Mouse (Mus musculus) E14TG2a.4 (cell line): ENCODE measurements at regions not wholly inside any gene's neighbourhood (a gene's known extent, or its start where the extent isn't known, plus 50 kb on each side); places are given as distances from the start of the nearest gene placed in this dataset.

Source experiments
- H3K27me3 ChIP-seq: 2 replicates; pipeline ENCODE4 v1.6.1; 2014; ENCODE audit warnings: low read length, control low read depth; ENCODE audit not compliant: insufficient read depth
- H3K36me3 ChIP-seq: 2 replicates; pipeline ENCODE4 v1.6.1; 2014; ENCODE audit warnings: low read length, control low read depth; ENCODE audit not compliant: insufficient read depth
- H3K4me1 ChIP-seq: replicated peaks from 2 replicates; pipeline ENCODE4 v1.6.1; 2014; ENCODE audit warnings: low read depth, low read length, control low read depth
- H3K4me3 ChIP-seq: replicated peaks from 2 replicates; pipeline ENCODE4 v1.5.1; 2014; ENCODE audit warnings: mild to moderate bottlenecking, low read length
- H3K9me3 ChIP-seq: 2 replicates; pipeline ENCODE4 v1.6.1; 2014; ENCODE audit warnings: low read length, control low read depth
- CTCF ChIP-seq: conservative IDR thresholded peaks from 2 replicates; pipeline ENCODE4 v1.5.1; 2014; ENCODE audit warnings: low read length
- NANOG ChIP-seq: IDR thresholded peaks from 2 replicates; pipeline ENCODE4 v1.6.1; 2014; ENCODE audit warnings: borderline replicate concordance, low read length, mixed read lengths
- POU5F1 ChIP-seq: IDR thresholded peaks from 2 replicates; pipeline ENCODE4 v1.6.1; 2014; ENCODE audit warnings: low read length, borderline replicate concordance

DNA sequence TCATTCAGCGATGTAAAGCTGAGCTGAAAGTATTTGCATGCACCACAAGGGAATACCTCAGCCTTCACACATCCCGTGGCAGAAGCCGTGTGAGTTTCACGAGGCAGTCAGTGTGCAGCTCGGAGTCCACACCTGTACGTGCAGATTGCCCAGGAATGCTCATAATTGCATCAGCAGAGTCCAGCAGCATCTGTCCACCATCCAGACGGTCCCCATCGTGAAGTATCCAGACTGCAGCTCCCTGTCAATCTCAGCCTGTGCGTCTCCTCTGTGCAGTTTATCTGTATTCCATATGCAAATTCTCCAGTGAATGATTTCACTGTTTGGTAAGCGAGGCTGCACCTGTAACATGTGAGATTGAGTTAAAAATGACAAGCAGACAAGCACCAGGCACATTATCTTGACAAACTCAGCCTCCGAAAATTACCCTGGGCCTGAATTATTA, 227.2 kb upstream of the Adamts16 start:
- TF ChIP-seq NANOG (no peak), CTCF (no peak), POU5F1 (no peak)
- no peak overlapping the region for H3K4me3 ChIP-seq

GRCm38 (mm10) chr13:71068011-71068410, 226.4 kb upstream of the Adamts16 start:
- Histone ChIP-seq H3K36me3 (no peaks in the 10 kb centered on the region), H3K4me1 (no peaks in the 10 kb centered on the region), H3K9me3 (no peaks in the 10 kb centered on the region), H3K27me3 (no peaks in the 10 kb centered on the region), H3K4me3 (no peak overlapping the region)
- no peak for TF ChIP-seq POU5F1
- TF ChIP-seq NANOG = no peak
- no peak for TF ChIP-seq CTCF

More for the DNA sequence above, 227.2 kb upstream of the Adamts16 start:
- H3K36me3 ChIP-seq = no peaks in the 10 kb centered on the region
- H3K9me3 ChIP-seq = no peaks in the 10 kb centered on the region
- no peaks in the 10 kb centered on the region for H3K27me3 ChIP-seq
- H3K4me1 ChIP-seq = no peaks in the 10 kb centered on the region

GRCm38 (mm10) chr13:71065568-71065967, 224.0 kb upstream of the Adamts16 start:
- TF ChIP-seq POU5F1 (no peak), NANOG (no peak), CTCF (no peak)
- Histone ChIP-seq H3K9me3 (no peaks in the 10 kb centered on the region), H3K4me3 (no peak overlapping the region), H3K27me3 (no peaks in the 10 kb centered on the region), H3K4me1 (no peaks in the 10 kb centered on the region), H3K36me3 (no peaks in the 10 kb centered on the region)

DNA sequence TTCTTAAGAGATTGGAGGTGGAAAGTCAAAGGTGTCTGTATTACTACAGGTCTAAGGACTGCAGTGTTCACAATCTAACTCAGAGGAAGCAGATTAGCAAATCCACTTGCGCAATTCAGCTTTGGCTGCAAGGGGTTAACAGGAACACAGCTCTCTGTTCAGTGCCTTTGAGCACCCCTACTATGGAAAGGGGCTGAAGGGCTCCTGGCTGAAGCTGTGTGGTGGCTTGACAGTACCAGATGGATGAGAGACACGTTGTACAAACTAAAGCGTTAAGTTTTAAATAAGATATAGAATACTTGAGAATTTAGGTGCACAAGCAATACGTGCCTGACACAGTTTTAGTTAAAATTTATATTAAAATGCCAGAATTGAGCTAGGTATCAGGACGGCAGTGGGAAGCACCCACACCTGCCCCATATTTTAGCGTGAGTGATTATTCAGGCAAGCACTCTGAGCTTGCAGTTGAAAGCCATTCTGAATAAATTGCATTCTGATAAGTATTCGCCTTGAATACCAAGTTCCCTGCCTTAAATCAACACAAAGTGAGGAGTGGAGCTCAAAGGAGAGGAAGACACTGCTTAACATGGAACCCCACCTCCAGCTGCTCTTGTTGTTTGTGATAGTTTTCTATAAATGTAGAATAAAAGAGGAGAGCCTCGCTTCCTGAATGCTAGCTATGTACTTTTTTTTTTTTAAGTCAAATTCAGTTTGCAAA, 223.1 kb upstream of the Adamts16 start:
- no peaks in the 10 kb centered on the region for H3K9me3 ChIP-seq
- H3K36me3 ChIP-seq = no peaks in the 10 kb centered on the region
- H3K4me3 ChIP-seq = no peak overlapping the region
- H3K4me1 ChIP-seq = no peaks in the 10 kb centered on the region
- no peak for TF ChIP-seq NANOG
- no peak for TF ChIP-seq POU5F1
- TF ChIP-seq CTCF = no peak
- H3K27me3 ChIP-seq = no peaks in the 10 kb centered on the region

DNA sequence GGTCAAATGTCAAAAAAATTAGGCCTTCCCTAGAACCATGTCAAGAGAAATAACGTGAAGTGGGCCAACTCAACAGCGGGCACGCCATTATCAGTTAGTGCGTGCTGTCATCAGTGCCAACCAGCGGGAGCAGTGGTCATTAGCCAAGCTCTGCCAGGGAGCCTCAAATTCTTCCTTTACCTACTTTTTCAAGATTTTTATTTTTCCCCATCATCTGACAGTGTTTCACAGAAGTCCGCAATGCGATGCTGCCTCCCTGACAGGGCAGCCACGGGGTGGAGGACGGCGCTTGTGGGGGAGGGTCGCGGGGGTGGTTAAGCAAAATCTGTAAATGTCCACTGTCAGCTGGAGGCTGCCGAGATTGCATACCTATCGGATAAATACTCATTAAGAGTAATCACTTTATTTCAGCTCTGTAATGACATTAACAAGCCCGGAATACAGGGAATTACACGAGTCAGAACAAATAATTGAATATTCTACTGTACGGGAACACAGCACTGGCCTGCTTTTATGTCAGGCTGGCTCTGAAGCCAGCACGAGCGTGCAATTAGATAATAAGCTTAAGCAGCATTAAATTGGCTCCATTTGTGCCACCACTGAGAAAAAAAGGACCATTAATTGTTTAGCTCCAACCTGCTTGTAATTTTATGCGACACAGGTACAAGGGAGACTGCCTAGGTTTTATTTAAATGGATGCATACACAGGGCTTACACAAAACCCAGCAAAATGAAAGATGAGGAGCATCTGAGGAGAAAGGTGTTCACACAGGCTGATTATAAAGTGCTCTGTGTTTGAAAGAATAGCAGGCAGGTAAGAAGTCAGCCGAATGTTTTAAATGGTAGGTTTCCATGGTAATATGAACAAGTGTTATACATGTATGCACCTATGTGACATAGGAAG, 212.0 kb upstream of the Adamts16 start:
- H3K9me3 ChIP-seq = peaks cover 18% of the 10 kb centered on the region
- no peaks in the 10 kb centered on the region for H3K27me3 ChIP-seq
- TF ChIP-seq POU5F1 = no peak
- no peak for TF ChIP-seq NANOG
- no peak for TF ChIP-seq CTCF
- no peaks in the 10 kb centered on the region for H3K36me3 ChIP-seq
- peaks cover 9% of the 10 kb centered on the region for H3K4me1 ChIP-seq
- no peak overlapping the region for H3K4me3 ChIP-seq

DNA sequence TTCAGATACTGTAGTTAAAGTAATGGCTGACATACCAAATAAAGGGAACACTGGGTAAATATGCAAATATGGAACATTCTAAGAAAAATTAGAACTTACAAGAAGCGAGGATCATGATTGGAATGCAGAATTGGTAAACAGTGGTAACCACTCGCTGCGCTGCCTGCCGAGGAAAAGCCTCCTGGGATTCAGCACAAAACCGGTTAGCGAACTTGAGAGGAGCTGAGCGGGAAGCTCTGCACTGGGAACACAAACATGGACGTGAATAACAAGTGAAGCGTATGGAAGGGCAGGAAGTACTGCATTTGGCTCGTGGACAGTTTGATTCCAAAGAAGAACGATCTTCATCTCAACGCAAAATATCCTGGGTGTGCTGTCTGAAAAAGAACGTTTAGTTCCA, 209.0 kb upstream of the Adamts16 start:
- H3K9me3 ChIP-seq = no peaks in the 10 kb centered on the region
- H3K4me1 ChIP-seq = peaks cover 9% of the 10 kb centered on the region
- H3K4me3 ChIP-seq = no peak overlapping the region
- TF ChIP-seq POU5F1 (no peak), NANOG (no peak), CTCF (no peak)
- no peaks in the 10 kb centered on the region for H3K36me3 ChIP-seq
- no peaks in the 10 kb centered on the region for H3K27me3 ChIP-seq

- Histone ChIP-seq H3K36me3 (no peaks in the 10 kb centered on the region), H3K4me3 (no peak overlapping the region), H3K27me3 (no peaks in the 10 kb centered on the region), H3K4me1 (no peaks in the 10 kb centered on the region), H3K9me3 (no peaks in the 10 kb centered on the region)
- TF ChIP-seq POU5F1 (no peak), NANOG (no peak), CTCF (no peak)
These were observed 194.4 kb upstream of the Adamts16 start for GRCm38 (mm10) chr13:71036000-71036399.

GRCm38 (mm10) chr13:71034926-71035687, 193.5 kb upstream of the Adamts16 start:
- TF ChIP-seq NANOG (no peak), POU5F1 (no peak), CTCF (no peak)
- H3K36me3 ChIP-seq = no peaks in the 10 kb centered on the region
- no peaks in the 10 kb centered on the region for H3K9me3 ChIP-seq
- no peaks in the 10 kb centered on the region for H3K27me3 ChIP-seq
- no peaks in the 10 kb centered on the region for H3K4me1 ChIP-seq
- H3K4me3 ChIP-seq = no peak overlapping the region
